Mouse (Mus musculus): Measurements from ENCODE around the gene C2cd3. TPM values are rescaled to one million over a fixed set of nuclear protein-coding genes. Genes with fewer than 3 reads are reported as not detected.
"Not testable (repeated sequence)": the region's sequence is repeated elsewhere in the genome, so short reads cannot be mapped to it uniquely, and the experiment has no call there.

Gene C2cd3
- polyA plus RNA-seq, 1 experiment from 2014 or later, result 23.6 TPM

GRCm38 (mm10) chr7:100479823-100480164, 107.8 kb downstream of the C2cd3 start:
- no peak for DNase-seq (ENCODE audit: low spot score)

DNA sequence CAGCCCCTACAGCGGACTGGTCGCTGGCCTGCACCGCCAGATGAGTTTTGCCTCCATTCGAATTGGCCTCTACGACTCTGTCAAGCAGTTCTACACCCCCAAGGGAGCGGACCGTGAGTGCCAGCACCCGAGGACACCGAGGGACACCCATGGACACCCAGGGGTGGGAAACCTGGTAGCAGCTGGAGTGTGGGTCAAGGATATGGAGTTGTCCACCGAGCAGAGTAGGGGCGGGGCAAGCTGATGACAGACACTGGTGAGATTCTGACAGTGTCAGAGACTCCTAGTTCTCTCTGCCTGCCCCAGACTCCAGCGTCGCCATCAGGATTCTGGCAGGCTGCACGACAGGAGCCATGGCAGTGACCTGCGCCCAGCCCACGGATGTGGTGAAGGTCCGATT, 108.1 kb downstream of the C2cd3 start:
- Histone ChIP-seq H3K4me3 (ENCODE audit: low read depth, low read length) (no peak overlapping the region), H3K36me3 (ENCODE audit: control insufficient read depth, insufficient read depth, low read length) (no peaks in the 10 kb centered on the region), H3K9ac (ENCODE audit: low read length) (no peak overlapping the region), H3K4me1 (replicated peaks; ENCODE audit: control insufficient read depth, insufficient read depth, low read length) (no peaks in the 10 kb centered on the region), H3K27me3 (replicated peaks; ENCODE audit: control insufficient read depth, insufficient read depth, low read length) (no peaks in the 10 kb centered on the region), H3K9me3 (ENCODE audit: control insufficient read depth, low read length) (no peaks in the 10 kb centered on the region), H3K4me2 (ENCODE audit: low read length) (no peak overlapping the region), H3K27ac (ENCODE audit: low read depth) (no peak overlapping the region)
- DNase-seq (ENCODE audit: low spot score), result no peak
- no peak for ATAC-seq (replicated peaks; ENCODE audit: low FRiP score, low TSS enrichment, low read depth)
- WGBS, result 83% methylated on average over 17 of the region's 17 CpGs

More at GRCm38 (mm10) chr7:100479823-100480164, 107.8 kb downstream of the C2cd3 start:
- H3K4me1 ChIP-seq (replicated peaks; ENCODE audit: control insufficient read depth, insufficient read depth, low read length), result no peaks in the 10 kb centered on the region
- H3K9me3 ChIP-seq (ENCODE audit: control insufficient read depth, low read length), result no peaks in the 10 kb centered on the region
- WGBS, result 60% methylated on average over 15 of the region's 15 CpGs
- ATAC-seq (replicated peaks; ENCODE audit: low FRiP score, low TSS enrichment, low read depth), result no peak
- H3K4me2 ChIP-seq (ENCODE audit: low read length), result no peak overlapping the region
- H3K36me3 ChIP-seq (ENCODE audit: control insufficient read depth, insufficient read depth, low read length), result no peaks in the 10 kb centered on the region
- H3K27me3 ChIP-seq (replicated peaks; ENCODE audit: control insufficient read depth, insufficient read depth, low read length), result no peaks in the 10 kb centered on the region
- no peak overlapping the region for H3K27ac ChIP-seq (ENCODE audit: low read depth)
- no peak overlapping the region for H3K4me3 ChIP-seq (ENCODE audit: low read depth, low read length)
- H3K9ac ChIP-seq (ENCODE audit: low read length), result no peak overlapping the region

DNA sequence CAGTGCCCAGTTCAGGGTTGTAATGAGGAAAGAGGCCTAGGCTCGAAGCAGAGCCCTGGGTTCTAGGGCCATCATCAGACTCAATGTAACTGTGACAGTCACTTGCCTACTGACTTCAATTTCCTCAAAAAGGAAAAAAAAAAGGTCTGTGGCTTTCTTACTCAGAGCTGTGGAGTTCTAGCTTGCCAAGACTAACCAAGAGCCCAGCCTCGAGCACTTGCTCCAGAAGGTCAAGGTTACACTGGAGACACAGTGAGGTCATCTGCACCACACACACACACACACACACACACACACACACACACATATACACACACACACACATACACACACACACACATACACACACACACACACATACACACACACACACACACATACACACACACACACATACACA, 110.0 kb downstream of the C2cd3 start:
- not testable (repeated sequence) for H3K36me3 ChIP-seq (ENCODE audit: control insufficient read depth, insufficient read depth, low read length); H3K9ac ChIP-seq (ENCODE audit: low read length); H3K4me3 ChIP-seq (ENCODE audit: low read depth, low read length); H3K27me3 ChIP-seq (replicated peaks; ENCODE audit: control insufficient read depth, insufficient read depth, low read length); DNase-seq (ENCODE audit: low spot score); H3K27ac ChIP-seq (ENCODE audit: low read depth); H3K9me3 ChIP-seq (ENCODE audit: control insufficient read depth, low read length); H3K4me1 ChIP-seq (replicated peaks; ENCODE audit: control insufficient read depth, insufficient read depth, low read length); ATAC-seq (replicated peaks; ENCODE audit: low FRiP score, low TSS enrichment, low read depth); H3K4me2 ChIP-seq (ENCODE audit: low read length)
- WGBS, result 80% methylated on average over 2 of the region's 2 CpGs

DNA sequence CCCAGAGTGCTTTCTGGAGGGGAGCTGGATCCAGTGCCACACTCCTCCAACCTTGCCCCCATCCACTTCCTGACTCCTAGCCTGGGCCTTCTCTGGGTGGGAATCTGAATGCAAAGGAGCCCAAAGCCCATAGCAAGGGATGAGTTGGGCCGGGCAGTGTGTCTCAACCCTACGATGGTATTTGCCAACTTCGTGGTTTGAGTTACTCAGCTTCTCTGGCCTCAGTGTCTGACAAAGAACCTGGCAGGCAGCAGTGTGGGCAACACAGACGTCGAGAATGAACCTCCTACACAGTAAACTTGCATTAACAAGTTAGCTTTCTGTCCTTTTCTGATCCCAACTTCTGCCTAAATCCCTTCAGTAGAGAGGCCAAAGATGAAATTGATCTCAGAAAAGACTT, 112.5 kb downstream of the C2cd3 start:
- H3K4me1 ChIP-seq (replicated peaks; ENCODE audit: control insufficient read depth, insufficient read depth, low read length), result 0 out of 2 replicates have a peak, but pooled peaks cover 10% of the 10 kb centered on the region
- H3K36me3 ChIP-seq (ENCODE audit: control insufficient read depth, insufficient read depth, low read length), result no peaks in the 10 kb centered on the region
- DNase-seq (ENCODE audit: low spot score), result no peak
- ATAC-seq (replicated peaks; ENCODE audit: low FRiP score, low TSS enrichment, low read depth), result no peak
- no peak overlapping the region for H3K4me3 ChIP-seq (ENCODE audit: low read depth, low read length)
- no peak overlapping the region for H3K4me2 ChIP-seq (ENCODE audit: low read length)
- no peak overlapping the region for H3K9ac ChIP-seq (ENCODE audit: low read length)
- H3K27ac ChIP-seq (ENCODE audit: low read depth), result no peak overlapping the region
- 82% methylated on average over 5 of the region's 5 CpGs for WGBS
- H3K9me3 ChIP-seq (ENCODE audit: control insufficient read depth, low read length), result no peaks in the 10 kb centered on the region
- H3K27me3 ChIP-seq (replicated peaks; ENCODE audit: control insufficient read depth, insufficient read depth, low read length), result no peaks in the 10 kb centered on the region

DNA sequence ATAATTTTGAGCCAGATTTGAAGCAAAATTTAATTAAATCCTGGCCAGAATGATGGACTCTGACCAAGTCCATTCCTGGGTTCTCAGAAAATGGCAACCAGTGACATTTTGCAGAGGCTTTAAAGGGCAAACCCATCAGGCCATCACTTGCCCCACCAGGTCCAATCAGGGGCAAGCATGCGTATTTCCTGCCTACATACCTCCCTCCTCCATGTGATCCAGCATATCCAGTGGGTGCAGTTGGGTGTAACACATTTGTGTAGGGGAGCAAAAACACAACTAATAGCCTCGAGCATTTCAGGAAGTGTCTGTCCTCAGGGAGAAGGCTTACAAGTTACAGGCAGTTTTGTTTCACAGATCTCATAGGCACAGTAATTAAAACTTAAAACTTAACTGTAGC, 115.3 kb downstream of the C2cd3 start:
- Histone ChIP-seq H3K27ac (ENCODE audit: low read depth) (no peak overlapping the region), H3K9ac (ENCODE audit: low read length) (no peak overlapping the region), H3K27me3 (replicated peaks; ENCODE audit: control insufficient read depth, insufficient read depth, low read length) (no peaks in the 10 kb centered on the region), H3K9me3 (ENCODE audit: control insufficient read depth, low read length) (no peaks in the 10 kb centered on the region), H3K4me3 (ENCODE audit: low read depth, low read length) (no peak overlapping the region), H3K4me1 (replicated peaks; ENCODE audit: control insufficient read depth, insufficient read depth, low read length) (0 out of 2 replicates have a peak, but pooled peaks cover 11% of the 10 kb centered on the region), H3K36me3 (ENCODE audit: control insufficient read depth, insufficient read depth, low read length) (no peaks in the 10 kb centered on the region), H3K4me2 (ENCODE audit: low read length) (no peak overlapping the region)
- DNase-seq (ENCODE audit: low spot score), result no peak
- ATAC-seq (replicated peaks; ENCODE audit: low FRiP score, low TSS enrichment, low read depth), result no peak
- WGBS, result 75% methylated on average over 2 of the region's 2 CpGs

- Histone ChIP-seq H3K9ac (ENCODE audit: low read length) (no peak overlapping the region), H3K27ac (ENCODE audit: low read depth) (peak overlapping the region; percentile 44), H3K36me3 (ENCODE audit: control insufficient read depth, insufficient read depth, low read length) (no peaks in the 10 kb centered on the region), H3K4me3 (ENCODE audit: low read depth, low read length) (no peak overlapping the region), H3K4me2 (ENCODE audit: low read length) (peak overlapping the region; percentile 9; the same call in 1 of the 2 replicates), H3K4me1 (replicated peaks; ENCODE audit: control insufficient read depth, insufficient read depth, low read length) (peaks cover 21% of the 10 kb centered on the region), H3K9me3 (ENCODE audit: control insufficient read depth, low read length) (no peaks in the 10 kb centered on the region), H3K27me3 (replicated peaks; ENCODE audit: control insufficient read depth, insufficient read depth, low read length) (no peaks in the 10 kb centered on the region)
- peak; percentile 70 for DNase-seq (ENCODE audit: low spot score)
- 26% methylated on average over 10 of the region's 10 CpGs for WGBS
- ATAC-seq (replicated peaks; ENCODE audit: low FRiP score, low TSS enrichment, low read depth), result no peak
Measured at GRCm38 (mm10) chr7:100488474-100489048, 116.5 kb downstream of the C2cd3 start.

DNA sequence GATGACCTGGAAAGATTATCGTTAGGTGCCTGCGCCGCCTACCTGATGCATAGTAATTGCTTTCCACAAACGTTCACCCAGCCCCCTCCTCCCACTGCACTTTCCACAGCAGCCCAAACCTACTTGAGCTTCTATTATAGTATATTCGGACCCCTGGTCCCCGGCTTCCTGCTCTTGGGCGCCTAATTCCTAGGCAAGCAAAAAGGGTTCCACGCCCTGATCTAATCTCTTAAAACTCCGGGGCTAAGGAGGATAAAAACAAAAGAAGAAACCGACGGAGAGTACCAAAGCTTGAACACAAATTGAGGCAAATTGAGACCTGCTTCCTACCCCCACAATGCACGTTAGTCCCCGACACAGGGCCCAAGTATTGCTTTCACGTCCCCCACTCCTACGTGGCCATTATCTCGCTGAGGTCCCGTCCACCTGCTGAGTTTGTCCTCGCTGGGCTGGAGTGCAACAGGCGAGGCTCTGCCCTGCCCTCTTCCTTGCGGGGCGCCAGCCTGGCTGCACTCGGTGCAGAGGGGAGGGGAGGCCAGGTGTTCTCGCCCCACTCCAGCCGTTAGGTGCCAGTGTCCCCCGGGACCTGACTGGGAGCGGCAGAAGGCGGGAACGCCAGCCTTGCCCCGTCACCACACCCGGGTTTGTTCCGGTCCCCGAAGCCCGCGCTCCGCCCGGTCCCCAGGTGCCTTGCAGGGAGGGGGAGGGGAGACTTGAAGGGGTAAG, 120.5 kb downstream of the C2cd3 start:
- DNase-seq (ENCODE audit: low spot score), result peak; percentile 70
- no peaks in the 10 kb centered on the region for H3K9me3 ChIP-seq (ENCODE audit: control insufficient read depth, low read length)
- peak overlapping the region; percentile 43 for H3K4me3 ChIP-seq (ENCODE audit: low read depth, low read length)
- H3K27ac ChIP-seq (ENCODE audit: low read depth), result peak overlapping the region; percentile 55
- H3K4me1 ChIP-seq (replicated peaks; ENCODE audit: control insufficient read depth, insufficient read depth, low read length), result peaks cover 49% of the 10 kb centered on the region
- H3K4me2 ChIP-seq (ENCODE audit: low read length), result peak overlapping the region; percentile 87
- peak overlapping the region; percentile 38 for H3K9ac ChIP-seq (ENCODE audit: low read length)
- ATAC-seq (replicated peaks; ENCODE audit: low FRiP score, low TSS enrichment, low read depth), result peak; percentile 63
- H3K36me3 ChIP-seq (ENCODE audit: control insufficient read depth, insufficient read depth, low read length), result peaks cover 9% of the 10 kb centered on the region; the same call in 1 of the 2 replicates
- H3K27me3 ChIP-seq (replicated peaks; ENCODE audit: control insufficient read depth, insufficient read depth, low read length), result no peaks in the 10 kb centered on the region
- 2% methylated on average over 36 of the region's 36 CpGs for WGBS

DNA sequence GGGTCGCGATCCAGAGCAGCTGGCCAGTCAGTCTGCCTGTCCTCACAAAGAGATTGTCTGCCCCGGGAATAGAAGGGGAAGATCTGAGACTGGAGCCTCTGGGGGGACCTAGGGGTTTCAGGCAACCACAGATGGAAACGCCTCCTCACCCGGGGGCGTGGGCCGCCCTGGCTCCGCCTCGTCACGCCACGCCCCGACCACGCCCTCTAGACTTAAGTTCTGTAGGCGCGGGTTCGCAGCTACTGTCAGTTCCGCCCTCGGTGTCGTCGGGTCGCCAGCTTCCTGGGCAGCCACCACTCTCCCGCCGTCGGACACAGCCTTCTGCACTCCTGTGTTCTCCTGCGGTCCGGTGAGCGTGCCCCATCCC, 121.1 kb downstream of the C2cd3 start, which contains the start of gene Ucp2:
Ucp2 (plus strand) TSS at position 221 of the 367 bp plus-strand sequence.
- ATAC-seq (replicated peaks; ENCODE audit: low FRiP score, low TSS enrichment, low read depth) (peak; percentile 69), DNase-seq (ENCODE audit: low spot score) (peak; percentile 93)
- H3K27me3 ChIP-seq (replicated peaks; ENCODE audit: control insufficient read depth, insufficient read depth, low read length), result no peaks in the 10 kb centered on the region
- H3K9me3 ChIP-seq (ENCODE audit: control insufficient read depth, low read length), result no peaks in the 10 kb centered on the region
- H3K9ac ChIP-seq (ENCODE audit: low read length), result peak within 1 kb of the TSS; percentile 38
- 2% methylated on average over 27 of the region's 27 CpGs for WGBS
- H3K36me3 ChIP-seq (ENCODE audit: control insufficient read depth, insufficient read depth, low read length), result peaks cover 14% of the 10 kb centered on the region; the same call in 1 of the 2 replicates
- H3K27ac ChIP-seq (ENCODE audit: low read depth), result peak within 1 kb of the TSS; percentile 55
- peak within 1 kb of the TSS; percentile 43 for H3K4me3 ChIP-seq (ENCODE audit: low read depth, low read length)
- H3K4me2 ChIP-seq (ENCODE audit: low read length), result peak within 1 kb of the TSS; percentile 87
- peaks cover 46% of the 10 kb centered on the region for H3K4me1 ChIP-seq (replicated peaks; ENCODE audit: control insufficient read depth, insufficient read depth, low read length)
